Mouse (Mus musculus) midbrain, embryonic 15.5 days (tissue): ENCODE data around the gene Rorc. TPM values are rescaled to one million over a fixed set of nuclear protein-coding genes. Genes with fewer than 3 reads are reported as not detected.

Source experiments
- ATAC-seq: fragments of 200-750 bp; cut with Nextera tagmentation; replicated peaks from 2 replicates; pipeline ENCODE4 v1.8.0; 2017; ENCODE audit warnings: moderate TSS enrichment
- H3K27ac ChIP-seq: fragments of 300-500 bp; sonication (generic); 2 replicates; pipeline ENCODE4 v1.5.1; 2015; ENCODE audit warnings: mild to moderate bottlenecking, inconsistent platforms
- H3K27me3 ChIP-seq: fragments of 300-500 bp; sonication (generic); replicated peaks from 2 replicates; pipeline ENCODE4 v1.6.1; 2015; ENCODE audit warnings: inconsistent platforms
- H3K36me3 ChIP-seq: fragments of 300-500 bp; sonication (generic); replicated peaks from 2 replicates; pipeline ENCODE4 v1.6.1; 2015; ENCODE audit warnings: inconsistent platforms
- H3K4me1 ChIP-seq: fragments of 300-500 bp; sonication (generic); 2 replicates; pipeline ENCODE4 v1.6.1; 2015; ENCODE audit warnings: inconsistent platforms
- H3K4me2 ChIP-seq: fragments of 300-500 bp; sonication (generic); 2 replicates; pipeline ENCODE4 v1.6.1; 2015; ENCODE audit warnings: inconsistent platforms, mild to moderate bottlenecking, moderate library complexity
- H3K4me3 ChIP-seq: fragments of 300-500 bp; sonication (generic); 2 replicates; pipeline ENCODE4 v1.5.1; 2015; ENCODE audit warnings: mild to moderate bottlenecking, inconsistent platforms
- H3K9ac ChIP-seq: fragments of 300-500 bp; sonication (generic); 2 replicates; pipeline ENCODE4 v1.6.1; 2015; ENCODE audit warnings: mild to moderate bottlenecking, inconsistent platforms
- H3K9me3 ChIP-seq: fragments of 300-500 bp; sonication (generic); 2 replicates; pipeline ENCODE4 v1.6.1; 2016; ENCODE audit warnings: inconsistent platforms
- WGBS: fragments of 180-500 bp; shearing (Covaris S2); methylation state at CpG from one replicate; pipeline ENCODE4 v1.1.7; 2015; ENCODE audit warnings: mixed read lengths; 5-methylcytosine and 5-hydroxymethylcytosine counted together
- polyA plus RNA-seq: library from polyadenylated mRNA; unstranded; fragments of >200 nt; fragmentation: Nextera tagmentation; extraction: Ambion mirVana; gene quantifications from 2 replicates; pipeline ENCODE4 v1.2.1, GENCODE M21; 2015

Gene Rorc
- polyA plus RNA-seq, 1 experiment from 2014 or later: 0.39 TPM

DNA sequence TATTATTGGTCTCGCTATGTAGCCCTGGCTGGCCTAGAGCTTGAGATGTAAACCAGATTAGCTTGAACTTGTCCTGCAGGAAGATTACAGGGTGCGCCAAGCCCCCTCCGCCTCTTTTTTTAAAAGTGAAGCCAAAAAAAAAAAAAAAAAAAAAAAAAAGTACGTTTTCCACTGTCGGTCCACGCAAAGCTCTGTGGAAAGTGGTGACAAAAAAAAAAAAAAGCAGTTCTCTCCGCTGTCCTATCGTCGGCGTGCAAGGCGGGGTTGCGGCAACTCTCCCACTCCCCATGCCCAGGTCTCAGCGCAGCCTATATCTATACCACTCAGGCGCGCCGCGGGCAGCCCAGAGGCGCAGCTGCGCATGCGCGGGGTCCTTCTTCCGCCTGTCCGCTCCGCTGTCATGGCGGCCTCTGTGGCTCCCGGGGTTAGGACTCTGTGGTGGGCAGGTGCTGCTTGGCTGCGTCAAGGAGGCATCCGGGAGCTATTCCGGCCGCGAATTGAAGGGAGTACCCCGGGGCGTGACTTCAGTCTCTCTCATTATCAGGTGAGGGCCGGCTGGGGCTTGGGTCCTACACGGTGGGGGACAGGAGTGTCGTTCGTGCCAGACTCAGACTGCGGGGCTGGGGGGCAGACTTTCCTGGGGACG, 70.5 kb downstream of the Rorc start, which contains the start of gene Mrpl9:
Gene Mrpl9, plus strand, starts transcription at position 368 of the 646 bp plus-strand sequence.
- ATAC-seq: peak; percentile 98
- WGBS: under 1% methylated on average over 39 of the region's 39 CpGs
- Histone ChIP-seq H3K27ac (peak within 1 kb of the TSS; percentile 84), H3K4me2 (peak within 1 kb of the TSS; percentile 85), H3K27me3 (no peaks in the 10 kb centered on the region), H3K9me3 (no peaks in the 10 kb centered on the region), H3K36me3 (peaks cover 22% of the 10 kb centered on the region), H3K9ac (peak within 1 kb of the TSS; percentile 92), H3K4me3 (peak within 1 kb of the TSS; percentile 87), H3K4me1 (peaks cover 18% of the 10 kb centered on the region)

GRCm38 (mm10) chr3:94443597-94443964, 71.0 kb downstream of the Rorc start, which contains the start of gene Oaz3:
TSS of gene Oaz3 (minus strand) at chr3:94443915.
- ATAC-seq: peak; percentile 70
- H3K9me3 ChIP-seq: no peaks in the 10 kb centered on the region
- H3K9ac ChIP-seq: peak within 1 kb of the TSS; percentile 92
- peaks cover 18% of the 10 kb centered on the region for H3K4me1 ChIP-seq
- H3K4me2 ChIP-seq: peak within 1 kb of the TSS; percentile 85
- H3K27me3 ChIP-seq: no peaks in the 10 kb centered on the region
- peaks cover 26% of the 10 kb centered on the region for H3K36me3 ChIP-seq
- WGBS: 0% methylated on average over 24 of the region's 24 CpGs
- H3K4me3 ChIP-seq: peak within 1 kb of the TSS; percentile 87
- peak within 1 kb of the TSS; percentile 84 for H3K27ac ChIP-seq

Other genes with a start within 250 kb of the Rorc start
- not detected in 2 replicates for gene Gm10696, start 194.6 kb upstream of the Rorc start, polyA plus RNA-seq
- not detected in 2 replicates for gene Gm5286, start 176.1 kb upstream of the Rorc start, polyA plus RNA-seq
- gene Gm4778, start 108.8 kb upstream of the Rorc start, polyA plus RNA-seq: not detected in 2 replicates
- gene Them4, start 62.7 kb upstream of the Rorc start, polyA plus RNA-seq: 53.1 and 56.9 TPM in 2 replicates
- not detected in 2 replicates for gene Them5, start 30.7 kb upstream of the Rorc start, polyA plus RNA-seq
- 2.8 and 3.2 TPM in 2 replicates for gene C2cd4d, start 10.4 kb upstream of the Rorc start, polyA plus RNA-seq
- gene Lingo4, start 25.7 kb downstream of the Rorc start, polyA plus RNA-seq: 1.6 TPM in 2 replicates
- gene Tdrkh, start 40.5 kb downstream of the Rorc start, polyA plus RNA-seq: 47.8 and 53.2 TPM in 2 replicates
- 56.7 and 57.8 TPM in 2 replicates for gene Mrpl9, start 70.5 kb downstream of the Rorc start, polyA plus RNA-seq
- gene Oaz3, start 71.1 kb downstream of the Rorc start, polyA plus RNA-seq: 1.6 and 1.8 TPM in 2 replicates
- 320 and 350 TPM in 2 replicates for gene Celf3, start 105.5 kb downstream of the Rorc start, polyA plus RNA-seq
- gene Riiad1, start 107.5 kb downstream of the Rorc start, polyA plus RNA-seq: 20.1 and 21.3 TPM in 2 replicates
- 86.4 and 94.7 TPM in 2 replicates for gene Snx27, start 209.9 kb downstream of the Rorc start, polyA plus RNA-seq